In the genomic region with DNA sequence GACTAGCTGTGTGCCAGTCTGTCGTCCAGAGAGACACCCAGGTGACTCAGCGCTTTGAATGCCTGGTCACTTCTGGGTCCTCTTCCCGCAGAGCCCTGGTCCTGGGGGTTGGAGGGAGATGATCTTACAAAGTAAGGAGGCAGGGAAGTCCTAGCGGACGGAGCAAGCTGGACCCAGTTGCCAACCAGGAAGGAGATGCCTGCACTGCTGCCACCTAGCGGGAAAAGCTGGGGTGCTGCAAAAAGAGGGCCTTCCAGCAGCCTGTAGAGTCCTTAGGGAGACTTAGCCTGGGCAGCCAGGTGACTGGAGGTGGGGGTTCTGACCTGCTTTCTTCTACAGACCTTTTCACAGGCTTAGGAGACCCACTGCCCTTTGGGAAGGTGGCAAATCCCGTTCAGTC, we compare ENCODE assay signal across 8 mouse cellular contexts. TPM values are rescaled to one million over a fixed set of nuclear protein-coding genes. Genes with fewer than 3 reads are reported as not detected.
DNase-seq lines count a peak whose midpoint lies in the region; ATAC-seq and TF ChIP-seq lines count a peak whose summit lies in the region.

No protein-coding gene starts in this region.

- peak; percentile 52 for DNase-seq in adrenal gland, adult 8-10 months
- DNase-seq in cerebellum, adult 9-11 months, result peak; percentile 62
- DNase-seq in hindlimb bud, embryonic 11.5 days (ENCODE audit: extremely low spot score, low read depth, low spot score), result peak; percentile 77
- peak; percentile 76 to 87 for DNase-seq in left cerebral cortex, adult 2 months (ENCODE audit: extremely low spot score in 1 of 2, low spot score in 2 of 2)
- DNase-seq in right cerebral cortex, postnatal 25 days, result peak; percentile 78

- no peak overlapping the region for H3K27ac ChIP-seq in left cerebral cortex, adult 2 months

- ATAC-seq in frontal cortex, adult (ENCODE audit: low TSS enrichment), result 0 out of 2 replicates have a peak, but pooled peaks have one; percentile 13
- peak; percentile 65 for ATAC-seq in megakaryocyte progenitor cell, adult 5-6 weeks (replicated peaks; ENCODE audit: poor library complexity)
- no peak for ATAC-seq in CD4-positive, CD25-positive, alpha-beta regulatory T cell, adult 4 months

- peak; percentile 85 for TF ChIP-seq CTCF in left cerebral cortex, adult 2 months (IDR thresholded peaks at IDR 0.05)

- H3K4me3 ChIP-seq in left cerebral cortex, adult 2 months, result no peak overlapping the region

- intact Hi-C loops in left cerebral cortex, adult 2 months (cut with DNase I), result loop anchor here (5.0 to 10.0 kb wide), 6 partner anchors 307 to 957 kb away; no protein-coding TSS in a partner anchor

RNA-seq across cellular contexts. Expression of a gene that starts 1.8 kb away (rescaled TPM):
- total RNA-seq in adrenal gland, adult 8-10 months (2022), result 1 to 10 TPM; 1.2 to 9.5 (median 5.1) TPM
- total RNA-seq in left cerebral cortex, adult 2 months (2021), result 10 to 100 TPM; 54.5 to 58.6 TPM
- not detected in 2 replicates for total RNA-seq in megakaryocyte progenitor cell, adult 5-6 weeks (2015)
- not detected in 2 replicates for total RNA-seq in megakaryocyte progenitor cell, adult 5-6 weeks (2017)
- not detected for polyA plus RNA-seq in CD4-positive, CD25-positive, alpha-beta regulatory T cell, adult 4 months (2017; shearing (Covaris generic))

Comparison
In these comparisons a context has a peak if more than half of its experiments do, and no peak if none do; other contexts are left out.
1. RNA of a gene that starts 1.8 kb away (total RNA-seq): 54.5 to 58.6 TPM in left cerebral cortex, adult 2 months; 1.2 to 9.5 TPM in adrenal gland, adult 8-10 months and not detected in megakaryocyte progenitor cell, adult 5-6 weeks; every median in the first group is over 4 times any median in the second.
2. Peak in every context shown above with its lines, with median percentiles within 50 percentile points of each other: DNase-seq.